Mouse (Mus musculus): ENCODE data around the gene Aldh18a1. TPM values are rescaled to one million over a fixed set of nuclear protein-coding genes. Genes with fewer than 3 reads are reported as not detected.

The Aldh18a1 gene
- total and polyA plus RNA-seq, 3 experiments, result 35.3 to 214 (median 89.7) TPM

DNA sequence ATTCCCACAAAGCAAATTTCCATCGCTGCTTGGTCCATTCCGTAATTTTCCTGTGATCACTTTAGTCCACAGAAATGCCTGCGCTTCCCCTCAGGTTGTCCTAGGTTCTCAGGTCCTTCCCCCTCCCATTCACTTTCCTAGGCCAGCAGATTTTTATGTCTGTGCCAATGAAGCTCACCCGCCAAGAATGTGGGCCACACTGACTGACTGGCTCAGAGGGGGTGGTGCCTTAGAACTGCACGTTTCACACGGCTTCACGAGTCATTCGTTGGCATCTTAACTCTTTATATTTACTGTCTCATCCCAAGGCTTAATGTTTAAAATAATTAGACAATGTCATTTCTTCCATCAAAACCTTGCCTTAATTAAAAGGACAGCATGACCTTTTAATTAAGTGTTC, 7.6 kb upstream of the Aldh18a1 start:
- no peaks in the 10 kb centered on the region for H3K27me3 ChIP-seq (ENCODE audit: control insufficient read depth in 1 of 2, insufficient read depth in 2 of 2, low read length in 2 of 2)
- no peaks in the 10 kb centered on the region for H3K9me3 ChIP-seq (replicated peaks; ENCODE audit: insufficient read depth, low read length)
- H3K4me1 ChIP-seq (ENCODE audit: control insufficient read depth in 1 of 2, insufficient read depth in 2 of 2, low read length in 2 of 2), result no peaks in the 10 kb centered on the region
- H3K36me3 ChIP-seq (ENCODE audit: control insufficient read depth in 1 of 2, insufficient read depth in 2 of 2, low read length in 2 of 2), result no peaks in the 10 kb centered on the region
- TF ChIP-seq TAL1 (IDR thresholded peaks at IDR 0.05; ENCODE audit: low read length) (no peak), MYB (IDR thresholded peaks at IDR 0.05; ENCODE audit: low read depth, low read length) (no peak), TBP (IDR thresholded peaks at IDR 0.05; ENCODE audit: low read depth, low read length) (no peak), POLR2AphosphoS5 (IDR thresholded peaks at IDR 0.05; ENCODE audit: borderline replicate concordance, low read depth, low read length) (no peak), MAX (IDR thresholded peaks at IDR 0.05; ENCODE audit: low read length) (no peak), SIN3A (IDR thresholded peaks at IDR 0.05; ENCODE audit: low read length) (no peak), SMC3 (IDR thresholded peaks at IDR 0.05; ENCODE audit: low read depth, low read length) (no peak), CHD2 (IDR thresholded peaks at IDR 0.05; ENCODE audit: low read length) (no peak), ELF1 (IDR thresholded peaks at IDR 0.05; ENCODE audit: low read depth, low read length) (no peak), CTCF (IDR thresholded peaks at IDR 0.05 in 2 of 3, conservative IDR thresholded peaks at IDR 0.05 in 1 of 3; ENCODE audit: control insufficient read depth in 1 of 3, insufficient read depth in 1 of 3, low read depth in 2 of 3, low read length in 3 of 3, poor library complexity in 1 of 3, severe bottlenecking in 1 of 3) (no peak), EP300 (IDR thresholded peaks at IDR 0.05; ENCODE audit: low read depth in 1 of 2, low read length in 2 of 2) (no peak), UBTF (IDR thresholded peaks at IDR 0.05; ENCODE audit: borderline replicate concordance, insufficient read depth, low read depth, low read length) (no peak), ZNF384 (IDR thresholded peaks at IDR 0.05; ENCODE audit: low read depth, low read length) (no peak), ETS1 (IDR thresholded peaks at IDR 0.05; ENCODE audit: low read depth, low read length) (no peak), MXI1 (IDR thresholded peaks at IDR 0.05; ENCODE audit: low read depth, low read length) (no peak), NRF1 (IDR thresholded peaks at IDR 0.05; ENCODE audit: insufficient read depth, low read depth, low read length, poor library complexity, severe bottlenecking) (no peak), GABPA (IDR thresholded peaks at IDR 0.05; ENCODE audit: low read depth, low read length) (no peak), NELFE (IDR thresholded peaks at IDR 0.05; ENCODE audit: low read depth, low read length) (no peak), USF2 (IDR thresholded peaks at IDR 0.05; ENCODE audit: borderline replicate concordance in 1 of 2, insufficient read depth in 1 of 2, low read depth in 1 of 2, low read length in 2 of 2) (no peak), POLR2AphosphoS2 (IDR thresholded peaks at IDR 0.05; ENCODE audit: low read length) (no peak)
- H3K4me3 ChIP-seq (ENCODE audit: control insufficient read depth in 1 of 2, insufficient read depth in 1 of 2, low read depth in 2 of 2, low read length in 2 of 2), result no peak overlapping the region
- no peak for DNase-seq (ENCODE audit: low read depth, low spot score)
- H3K27ac ChIP-seq (ENCODE audit: control insufficient read depth, low read depth, low read length), result no peak overlapping the region
- no peak overlapping the region for H3K9ac ChIP-seq (ENCODE audit: control insufficient read depth, low read depth, low read length, poor library complexity, severe bottlenecking)
- no peaks in the 10 kb centered on the region for H3K79me2 ChIP-seq (ENCODE audit: control insufficient read depth, insufficient read depth, low read length, poor library complexity)

DNA sequence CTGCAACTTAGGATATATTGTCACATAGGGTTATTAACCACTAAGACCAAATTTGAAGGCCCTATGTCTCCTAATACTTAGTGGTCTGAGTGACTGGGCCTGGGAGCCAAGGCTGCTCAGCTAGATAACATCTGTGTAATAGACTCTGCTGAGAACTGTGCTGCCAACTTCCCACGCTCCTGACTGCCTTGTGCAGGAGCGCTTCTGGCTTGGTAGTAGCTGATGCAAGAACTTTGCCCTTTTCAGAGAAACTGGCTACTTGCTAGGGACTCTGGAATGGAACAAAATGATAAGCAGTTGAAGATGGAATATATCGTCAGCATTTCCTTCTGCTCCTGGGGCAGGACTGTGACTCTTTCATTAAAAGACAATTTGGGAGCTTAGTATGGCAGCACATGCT, 7.0 kb upstream of the Aldh18a1 start:
- Histone ChIP-seq H3K9me3 (replicated peaks; ENCODE audit: insufficient read depth, low read length) (no peaks in the 10 kb centered on the region), H3K27ac (ENCODE audit: control insufficient read depth, low read depth, low read length) (no peak overlapping the region), H3K4me1 (ENCODE audit: control insufficient read depth in 1 of 2, insufficient read depth in 2 of 2, low read length in 2 of 2) (no peaks in the 10 kb centered on the region), H3K9ac (ENCODE audit: control insufficient read depth, low read depth, low read length, poor library complexity, severe bottlenecking) (no peak overlapping the region), H3K79me2 (ENCODE audit: control insufficient read depth, insufficient read depth, low read length, poor library complexity) (no peaks in the 10 kb centered on the region), H3K4me3 (ENCODE audit: control insufficient read depth in 1 of 2, insufficient read depth in 1 of 2, low read depth in 2 of 2, low read length in 2 of 2) (no peak overlapping the region), H3K27me3 (ENCODE audit: control insufficient read depth in 1 of 2, insufficient read depth in 2 of 2, low read length in 2 of 2) (no peaks in the 10 kb centered on the region), H3K36me3 (ENCODE audit: control insufficient read depth in 1 of 2, insufficient read depth in 2 of 2, low read length in 2 of 2) (no peaks in the 10 kb centered on the region)
- TF ChIP-seq CHD1 (IDR thresholded peaks at IDR 0.05; ENCODE audit: low read depth, low read length) (no peak), CTCF (IDR thresholded peaks at IDR 0.05 in 2 of 3, conservative IDR thresholded peaks at IDR 0.05 in 1 of 3; ENCODE audit: control insufficient read depth in 1 of 3, insufficient read depth in 1 of 3, low read depth in 2 of 3, low read length in 3 of 3, poor library complexity in 1 of 3, severe bottlenecking in 1 of 3) (no peak), MXI1 (IDR thresholded peaks at IDR 0.05; ENCODE audit: low read depth, low read length) (no peak), TBP (IDR thresholded peaks at IDR 0.05; ENCODE audit: low read depth, low read length) (no peak), NRF1 (IDR thresholded peaks at IDR 0.05; ENCODE audit: insufficient read depth, low read depth, low read length, poor library complexity, severe bottlenecking) (no peak), ZMIZ1 (IDR thresholded peaks at IDR 0.05; ENCODE audit: low read depth, low read length) (no peak), HCFC1 (IDR thresholded peaks at IDR 0.05; ENCODE audit: low read depth, low read length) (no peak), USF1 (IDR thresholded peaks at IDR 0.05; ENCODE audit: low read depth, low read length) (no peak), ZKSCAN1 (IDR thresholded peaks at IDR 0.05; ENCODE audit: low read depth, low read length) (no peak), UBTF (IDR thresholded peaks at IDR 0.05; ENCODE audit: borderline replicate concordance, insufficient read depth, low read depth, low read length) (no peak), TAL1 (IDR thresholded peaks at IDR 0.05; ENCODE audit: low read length) (no peak), MYB (IDR thresholded peaks at IDR 0.05; ENCODE audit: low read depth, low read length) (no peak), E2F4 (IDR thresholded peaks at IDR 0.05; ENCODE audit: borderline replicate concordance, low read depth, low read length) (no peak), MYC (IDR thresholded peaks at IDR 0.05; ENCODE audit: low read depth, low read length) (no peak), MAFK (IDR thresholded peaks at IDR 0.05; ENCODE audit: borderline replicate concordance, low read depth, low read length) (no peak), TCF12 (IDR thresholded peaks at IDR 0.05; ENCODE audit: low read depth, low read length) (no peak), POLR2AphosphoS2 (IDR thresholded peaks at IDR 0.05; ENCODE audit: low read length) (no peak)
- no peak for DNase-seq (ENCODE audit: low read depth, low spot score)

All from MEL (cell line).